Mouse (Mus musculus): ENCODE measurements around the gene Rbfox1. TPM values are rescaled to one million over a fixed set of nuclear protein-coding genes. Genes with fewer than 3 reads are reported as not detected.

Gene Rbfox1
- polyA plus RNA-seq, 1 experiment from 2014 or later: 0.57 TPM

DNA sequence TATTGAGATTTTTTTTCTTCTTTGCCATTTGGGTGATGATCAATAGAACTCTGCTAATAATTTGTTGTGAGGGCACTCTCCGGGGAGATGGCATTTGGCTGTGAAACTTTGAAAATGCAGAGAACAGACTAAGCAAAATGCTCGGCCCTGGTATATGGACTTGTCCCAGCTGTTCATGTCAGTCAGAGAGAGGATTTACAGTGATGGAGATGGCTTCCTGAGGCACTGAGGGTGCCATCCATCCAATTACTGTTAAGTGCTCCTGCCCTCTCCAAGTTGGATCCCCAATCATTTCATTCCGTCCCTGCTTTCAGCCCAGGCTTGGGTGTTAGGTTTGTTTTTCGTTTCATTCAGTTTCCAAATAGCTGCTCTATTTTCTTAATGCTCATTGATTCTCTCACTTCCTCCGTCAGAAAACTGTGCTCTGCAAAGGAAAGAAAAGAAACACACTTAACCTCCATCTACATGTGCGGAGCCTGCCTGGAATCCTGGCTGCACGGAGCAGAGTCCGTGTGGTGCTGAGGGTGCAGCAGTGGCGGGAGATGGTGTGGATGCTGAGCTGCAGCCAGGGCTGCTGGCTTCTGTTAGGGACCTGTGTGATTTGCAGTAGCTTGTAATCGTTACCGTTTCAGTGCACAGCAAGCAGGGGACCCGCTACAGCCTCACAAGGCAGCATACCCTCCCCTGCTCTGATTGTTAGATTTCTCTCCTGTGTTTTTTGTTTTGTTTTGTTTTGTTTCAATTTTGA lies 997.7 kb downstream of the Rbfox1 start:
- no peak overlapping the region for H3K9ac ChIP-seq
- H3K27ac ChIP-seq (ENCODE audit: low read depth): no peak overlapping the region
- H3K4me3 ChIP-seq (ENCODE audit: low read depth, low read length): no peak overlapping the region
- no peaks in the 10 kb centered on the region for H3K27me3 ChIP-seq (ENCODE audit: insufficient read depth, low read length)
- no peak overlapping the region for H3K4me2 ChIP-seq
- DNase-seq: no peak
- 40% methylated on average over 12 of the region's 12 CpGs for WGBS
- H3K4me1 ChIP-seq (ENCODE audit: insufficient read depth): no peaks in the 10 kb centered on the region
- H3K9me3 ChIP-seq (ENCODE audit: low read depth, low read length): no peaks in the 10 kb centered on the region
- no peak for TF ChIP-seq CTCF (IDR thresholded peaks at IDR 0.05; ENCODE audit: low read depth)
- ATAC-seq (ENCODE audit: insufficient read depth): no peak
- H3K36me3 ChIP-seq (ENCODE audit: insufficient read depth): no peaks in the 10 kb centered on the region

DNA sequence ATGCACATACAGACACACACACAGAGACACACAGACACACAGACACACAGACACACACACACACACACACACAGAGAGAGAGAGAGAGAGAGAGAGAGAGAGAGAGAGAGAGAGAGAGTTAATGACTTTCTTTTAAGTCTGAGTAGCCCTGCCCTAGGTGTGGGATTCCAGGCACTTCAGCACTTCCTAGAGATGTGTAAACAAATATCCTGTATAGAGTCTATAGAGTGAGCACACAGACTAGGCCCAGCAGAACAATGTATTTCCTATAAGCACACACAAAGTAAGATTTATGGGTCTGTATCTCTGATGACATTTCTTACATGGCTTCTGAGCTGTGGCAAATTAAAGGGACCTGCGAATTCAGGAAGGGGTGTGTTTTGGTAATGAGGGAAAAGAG lies 998.6 kb downstream of the Rbfox1 start:
- H3K27me3 ChIP-seq (ENCODE audit: insufficient read depth, low read length): no peaks in the 10 kb centered on the region
- H3K9me3 ChIP-seq (ENCODE audit: low read depth, low read length): no peaks in the 10 kb centered on the region
- TF ChIP-seq CTCF (IDR thresholded peaks at IDR 0.05; ENCODE audit: low read depth): no peak
- ATAC-seq (ENCODE audit: insufficient read depth) (peak; percentile 68; the same call in 1 of the 2 replicates), DNase-seq (no peak)
- no peak overlapping the region for H3K9ac ChIP-seq
- H3K4me3 ChIP-seq (ENCODE audit: low read depth, low read length): no peak overlapping the region
- no peak overlapping the region for H3K4me2 ChIP-seq
- H3K27ac ChIP-seq (ENCODE audit: low read depth): no peak overlapping the region
- no peaks in the 10 kb centered on the region for H3K36me3 ChIP-seq (ENCODE audit: insufficient read depth)
- no peaks in the 10 kb centered on the region for H3K4me1 ChIP-seq (ENCODE audit: insufficient read depth)
- WGBS: 31% methylated on average over 1 of the region's 1 CpGs

DNA sequence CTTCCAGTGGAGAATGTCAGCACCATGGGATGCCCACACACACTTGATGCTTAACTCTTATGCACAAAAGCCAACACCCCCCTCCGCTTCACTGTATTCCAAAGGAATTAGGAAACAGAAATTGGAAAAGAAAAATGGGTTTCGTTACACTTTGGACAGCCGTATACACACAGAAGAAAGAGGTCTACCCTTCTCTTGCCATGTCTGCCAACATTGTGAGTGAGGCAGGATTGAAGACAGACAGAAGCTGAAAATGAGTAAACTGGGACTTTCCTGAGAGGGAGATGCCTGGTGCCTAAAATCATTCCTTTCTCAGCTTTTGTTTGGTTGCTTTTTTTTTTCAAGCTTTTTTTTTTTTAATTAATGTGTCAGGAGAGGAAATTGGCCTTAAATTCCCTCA lies 1000.5 kb downstream of the Rbfox1 start:
- ATAC-seq (ENCODE audit: insufficient read depth) (peak; percentile 56), DNase-seq (peak; percentile 74)
- Histone ChIP-seq H3K4me3 (ENCODE audit: low read depth, low read length) (no peak overlapping the region), H3K9me3 (ENCODE audit: low read depth, low read length) (no peaks in the 10 kb centered on the region), H3K9ac (no peak overlapping the region), H3K4me2 (no peak overlapping the region), H3K36me3 (ENCODE audit: insufficient read depth) (no peaks in the 10 kb centered on the region), H3K4me1 (ENCODE audit: insufficient read depth) (no peaks in the 10 kb centered on the region), H3K27ac (ENCODE audit: low read depth) (no peak overlapping the region), H3K27me3 (ENCODE audit: insufficient read depth, low read length) (no peaks in the 10 kb centered on the region)
- no peak for TF ChIP-seq CTCF (IDR thresholded peaks at IDR 0.05; ENCODE audit: low read depth)
- 46% methylated on average over 3 of the region's 3 CpGs for WGBS

DNA sequence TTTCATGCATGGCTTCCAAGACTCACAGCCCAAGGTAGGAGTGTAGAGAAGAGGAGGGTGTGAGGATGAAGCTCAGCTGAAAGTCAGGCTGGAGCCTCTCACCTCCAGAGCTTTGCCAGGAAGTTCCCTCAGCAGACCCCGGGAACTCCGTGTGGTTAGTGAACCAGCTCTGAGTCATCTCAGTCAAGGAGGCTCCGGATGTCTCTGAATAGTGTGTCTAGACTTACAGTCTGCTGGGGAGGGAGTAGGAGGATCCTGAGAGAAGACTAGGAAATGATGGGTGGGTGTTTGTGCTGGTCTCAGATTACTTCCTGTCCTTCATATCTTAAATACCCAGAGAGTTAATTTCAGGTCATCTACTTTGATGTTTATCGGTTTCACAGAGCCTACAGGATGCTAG lies 1004.1 kb downstream of the Rbfox1 start:
- Histone ChIP-seq H3K4me3 (ENCODE audit: low read depth, low read length) (no peak overlapping the region), H3K4me2 (no peak overlapping the region), H3K4me1 (ENCODE audit: insufficient read depth) (no peaks in the 10 kb centered on the region), H3K9ac (no peak overlapping the region), H3K27me3 (ENCODE audit: insufficient read depth, low read length) (no peaks in the 10 kb centered on the region), H3K36me3 (ENCODE audit: insufficient read depth) (no peaks in the 10 kb centered on the region), H3K27ac (ENCODE audit: low read depth) (no peak overlapping the region), H3K9me3 (ENCODE audit: low read depth, low read length) (no peaks in the 10 kb centered on the region)
- no peak for TF ChIP-seq CTCF (IDR thresholded peaks at IDR 0.05; ENCODE audit: low read depth)
- DNase-seq (peak; percentile 36), ATAC-seq (ENCODE audit: insufficient read depth) (peak; percentile 66)
- 37% methylated on average over 4 of the region's 4 CpGs for WGBS

DNA sequence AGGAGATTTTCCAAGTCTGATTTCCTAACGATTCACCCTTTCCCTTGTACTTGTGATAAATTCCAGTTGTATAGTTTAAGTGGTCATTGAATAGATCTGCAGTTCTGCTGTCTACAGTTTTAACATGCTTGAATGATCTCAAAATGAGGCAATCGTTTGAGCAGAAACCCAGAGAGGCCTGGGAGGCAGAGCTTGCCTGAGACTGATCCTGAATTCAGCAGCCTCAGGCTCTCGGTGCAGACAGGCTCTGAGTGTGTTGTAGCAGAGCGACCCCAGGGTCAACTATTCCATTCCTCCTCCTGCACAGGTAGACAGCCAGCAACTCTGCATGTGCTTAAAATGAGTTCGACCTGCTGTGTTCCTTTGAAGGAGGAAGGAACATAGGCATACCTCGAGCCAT lies 1012.6 kb downstream of the Rbfox1 start:
- H3K36me3 ChIP-seq (ENCODE audit: insufficient read depth): no peaks in the 10 kb centered on the region
- DNase-seq (no peak), ATAC-seq (ENCODE audit: insufficient read depth) (no peak)
- H3K4me2 ChIP-seq: no peak overlapping the region
- WGBS: 52% methylated on average over 6 of the region's 6 CpGs
- no peak overlapping the region for H3K27ac ChIP-seq (ENCODE audit: low read depth)
- no peaks in the 10 kb centered on the region for H3K27me3 ChIP-seq (ENCODE audit: insufficient read depth, low read length)
- H3K9ac ChIP-seq: no peak overlapping the region
- H3K9me3 ChIP-seq (ENCODE audit: low read depth, low read length): no peaks in the 10 kb centered on the region
- no peak for TF ChIP-seq CTCF (IDR thresholded peaks at IDR 0.05; ENCODE audit: low read depth)
- H3K4me1 ChIP-seq (ENCODE audit: insufficient read depth): no peaks in the 10 kb centered on the region
- no peak overlapping the region for H3K4me3 ChIP-seq (ENCODE audit: low read depth, low read length)

DNA sequence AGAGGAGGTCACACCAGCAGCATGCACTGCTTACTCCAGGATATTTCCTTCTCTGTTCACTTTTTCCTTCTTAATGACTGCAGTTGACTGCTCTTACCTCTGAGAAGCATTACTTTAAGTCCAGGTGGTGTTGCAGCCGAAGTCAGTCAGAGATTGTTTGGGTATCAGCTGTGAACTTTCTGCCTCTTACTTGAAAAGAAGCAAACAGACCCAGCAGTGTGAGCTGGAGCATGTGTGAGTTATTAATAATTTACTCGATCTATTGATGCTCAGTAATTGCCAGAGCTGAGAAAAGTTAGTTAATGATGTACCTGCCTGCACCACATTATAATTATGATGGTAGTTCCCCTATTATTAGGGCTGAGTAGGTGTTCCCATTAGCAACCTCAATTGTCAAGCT lies 1014.9 kb downstream of the Rbfox1 start:
- ATAC-seq (ENCODE audit: insufficient read depth) (no peak), DNase-seq (no peak)
- Histone ChIP-seq H3K4me2 (no peak overlapping the region), H3K27ac (ENCODE audit: low read depth) (no peak overlapping the region), H3K27me3 (ENCODE audit: insufficient read depth, low read length) (no peaks in the 10 kb centered on the region), H3K9me3 (ENCODE audit: low read depth, low read length) (no peaks in the 10 kb centered on the region), H3K9ac (no peak overlapping the region), H3K4me1 (ENCODE audit: insufficient read depth) (no peaks in the 10 kb centered on the region), H3K36me3 (ENCODE audit: insufficient read depth) (no peaks in the 10 kb centered on the region), H3K4me3 (ENCODE audit: low read depth, low read length) (no peak overlapping the region)
- 43% methylated on average over 2 of the region's 2 CpGs for WGBS
- no peak for TF ChIP-seq CTCF (IDR thresholded peaks at IDR 0.05; ENCODE audit: low read depth)

DNA sequence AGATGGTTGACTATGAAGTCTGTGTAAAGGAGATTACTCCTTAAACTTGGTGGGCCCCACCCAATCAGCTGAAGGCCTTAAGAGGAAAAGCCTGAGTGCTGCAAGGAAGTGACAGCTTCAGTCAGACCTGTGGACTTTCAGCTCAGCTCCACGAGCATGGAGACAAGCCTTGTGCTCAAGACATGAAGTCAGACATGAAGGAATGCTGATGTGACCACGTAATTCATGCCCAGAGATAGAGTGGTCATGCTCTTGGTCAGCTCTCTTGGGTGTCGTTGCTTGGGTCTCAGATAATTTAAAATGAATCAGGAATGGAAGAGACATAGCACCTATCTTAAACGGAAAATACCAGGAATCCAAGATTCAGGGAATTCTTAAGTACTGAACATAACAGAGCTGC lies 1019.8 kb downstream of the Rbfox1 start:
- H3K9ac ChIP-seq: no peak overlapping the region
- H3K27ac ChIP-seq (ENCODE audit: low read depth): no peak overlapping the region
- no peaks in the 10 kb centered on the region for H3K9me3 ChIP-seq (ENCODE audit: low read depth, low read length)
- H3K4me3 ChIP-seq (ENCODE audit: low read depth, low read length): no peak overlapping the region
- no peaks in the 10 kb centered on the region; the same call in 1 of the 2 replicates for H3K4me1 ChIP-seq (ENCODE audit: insufficient read depth)
- no peak for TF ChIP-seq CTCF (IDR thresholded peaks at IDR 0.05; ENCODE audit: low read depth)
- no peak overlapping the region for H3K4me2 ChIP-seq
- H3K27me3 ChIP-seq (ENCODE audit: insufficient read depth, low read length): no peaks in the 10 kb centered on the region
- ATAC-seq (ENCODE audit: insufficient read depth) (no peak), DNase-seq (no peak)
- no peaks in the 10 kb centered on the region for H3K36me3 ChIP-seq (ENCODE audit: insufficient read depth)
- 56% methylated on average over 4 of the region's 4 CpGs for WGBS

Measured in lung, embryonic 14.5 days (tissue).